Mouse (Mus musculus) C2C12 (cell line): ENCODE data around the gene Os9. TPM values are rescaled to one million over a fixed set of nuclear protein-coding genes. Genes with fewer than 3 reads are reported as not detected.
"Not testable (repeated sequence)": the region's sequence is repeated elsewhere in the genome, so short reads cannot be mapped to it uniquely, and the experiment has no call there.

Experiments
- H3K27me3 ChIP-seq: one replicate; pipeline ENCODE4 v1.6.1; 2011; ENCODE audit not compliant: control insufficient read depth, insufficient read depth, insufficient read length
- H3K36me3 ChIP-seq: one replicate; pipeline ENCODE4 v1.6.1; 2011; ENCODE audit not compliant: control insufficient read depth, insufficient read depth
- H3K4me3 ChIP-seq: one replicate; pipeline ENCODE4 v1.5.1; 2011; ENCODE audit warnings: mild to moderate bottlenecking, control low read depth; ENCODE audit not compliant: poor library complexity, insufficient read depth, severe bottlenecking
- H3K79me2 ChIP-seq: one replicate; pipeline ENCODE4 v1.6.1; 2011; ENCODE audit not compliant: control insufficient read depth, insufficient read depth
- H3K79me3 ChIP-seq: one replicate; pipeline ENCODE4 v1.6.1; 2011; ENCODE audit warnings: low read depth, control low read depth
- H3ac ChIP-seq: one replicate; pipeline ENCODE3; 2011; ENCODE audit warnings: low read depth; ENCODE audit not compliant: control insufficient read depth, insufficient read length
- CEBPB ChIP-seq: IDR thresholded peaks from one replicate; pipeline ENCODE4 v1.6.1; 2011; ENCODE audit warnings: low read depth, mild to moderate bottlenecking, control low read depth, moderate library complexity
- CTCF ChIP-seq: IDR thresholded peaks from one replicate; pipeline ENCODE4 v1.5.1; 2011; ENCODE audit not compliant: control insufficient read depth, insufficient read depth, insufficient read length
- FOSL1 ChIP-seq: IDR thresholded peaks from one replicate; pipeline ENCODE4 v1.8.0; 2011; ENCODE audit warnings: mild to moderate bottlenecking, low read length; ENCODE audit not compliant: poor library complexity, insufficient read depth, severe bottlenecking
- MAX ChIP-seq: IDR thresholded peaks from one replicate; pipeline ENCODE4 v1.6.1; 2011; ENCODE audit warnings: mild to moderate bottlenecking, control low read depth
- MYOD1 ChIP-seq: IDR thresholded peaks from one replicate; pipeline ENCODE4 v1.6.1; 2011; ENCODE audit warnings: low read depth; ENCODE audit not compliant: control insufficient read depth, insufficient read length
- MYOG ChIP-seq: IDR thresholded peaks from one replicate; pipeline ENCODE4 v1.6.1; 2011; ENCODE audit not compliant: control insufficient read depth, insufficient read length; ENCODE audit errors: extremely low read depth
- USF1 ChIP-seq: IDR thresholded peaks from one replicate; pipeline ENCODE4 v1.6.1; 2011; ENCODE audit warnings: low read depth, mild to moderate bottlenecking, control low read depth, moderate library complexity
- polyA plus RNA-seq: library from polyadenylated mRNA; unstranded; fragments of >200 nt; fragmentation: generic; extraction: Trizol; gene quantifications from one replicate; pipeline ENCODE4 v1.2.1, GENCODE M21; 2012; ENCODE audit warnings: missing spikeins

The Os9 gene
- polyA plus RNA-seq, 1 experiment: 35.6 TPM

GRCm38 (mm10) chr10:127165654-127166403 is 44.9 kb upstream of the Os9 start:
- Histone ChIP-seq H3K79me3 (no peaks in the 10 kb centered on the region), H3ac (peak overlapping the region; percentile 57), H3K27me3 (no peaks in the 10 kb centered on the region), H3K36me3 (no peaks in the 10 kb centered on the region), H3K4me3 (peak overlapping the region; percentile 29), H3K79me2 (no peaks in the 10 kb centered on the region)
- TF ChIP-seq CEBPB (no peak), MAX (no peak), CTCF (no peak), USF1 (no peak), FOSL1 (no peak), MYOG (no peak)

- no peaks in the 10 kb centered on the region for H3K36me3 ChIP-seq
- no peak for TF ChIP-seq FOSL1
- no peak for TF ChIP-seq MAX
- TF ChIP-seq MYOG: no peak
- TF ChIP-seq CEBPB: no peak
- TF ChIP-seq MYOD1: no peak
- no peak for TF ChIP-seq USF1
- TF ChIP-seq CTCF: no peak
- H3K4me3 ChIP-seq: peak overlapping the region; percentile 29
- no peaks in the 10 kb centered on the region for H3K79me3 ChIP-seq
- H3K79me2 ChIP-seq: no peaks in the 10 kb centered on the region
- peak overlapping the region; percentile 57 for H3ac ChIP-seq
- H3K27me3 ChIP-seq: no peaks in the 10 kb centered on the region
Observed at GRCm38 (mm10) chr10:127165354-127165653, 44.4 kb upstream of the Os9 start.

GRCm38 (mm10) chr10:127164631-127165353 is 43.9 kb upstream of the Os9 start, which contains the start of gene B4galnt1:
B4galnt1 (plus strand) TSS chr10:127165225.
- no peaks in the 10 kb centered on the region for H3K27me3 ChIP-seq
- TF ChIP-seq MYOD1 (no peak), CTCF (peak; percentile 98)

GRCm38 (mm10) chr10:127164190-127164589 is 43.3 kb upstream of the Os9 start:
- Histone ChIP-seq H3K79me2 (no peaks in the 10 kb centered on the region), H3K27me3 (no peaks in the 10 kb centered on the region), H3K4me3 (no peak overlapping the region), H3K79me3 (no peaks in the 10 kb centered on the region), H3ac (no peak overlapping the region), H3K36me3 (no peaks in the 10 kb centered on the region)
- TF ChIP-seq CEBPB (no peak), MYOD1 (no peak), MAX (no peak), USF1 (no peak)

More at GRCm38 (mm10) chr10:127164631-127165353, 43.9 kb upstream of the Os9 start, which contains the start of gene B4galnt1:
- Histone ChIP-seq H3K36me3 (no peaks in the 10 kb centered on the region), H3K79me2 (no peaks in the 10 kb centered on the region), H3K79me3 (no peaks in the 10 kb centered on the region), H3K4me3 (peak within 1 kb of the TSS; percentile 29), H3ac (peak within 1 kb of the TSS; percentile 57)

- H3K79me2 ChIP-seq, H3K27me3 ChIP-seq, H3K4me3 ChIP-seq, H3K79me3 ChIP-seq, H3ac ChIP-seq, H3K36me3 ChIP-seq: not testable (repeated sequence)
Observed at GRCm38 (mm10) chr10:127162771-127163261, 41.9 kb upstream of the Os9 start.

GRCm38 (mm10) chr10:127160728-127161127 is 39.8 kb upstream of the Os9 start:
- H3K79me3 ChIP-seq: no peaks in the 10 kb centered on the region
- no peak overlapping the region for H3K4me3 ChIP-seq
- no peak overlapping the region for H3ac ChIP-seq
- H3K27me3 ChIP-seq: no peaks in the 10 kb centered on the region
- no peaks in the 10 kb centered on the region for H3K79me2 ChIP-seq
- no peak for TF ChIP-seq MYOD1
- no peak for TF ChIP-seq USF1
- TF ChIP-seq CTCF: no peak
- no peak for TF ChIP-seq MAX
- TF ChIP-seq CEBPB: no peak
- no peak for TF ChIP-seq FOSL1
- TF ChIP-seq MYOG: no peak
- no peaks in the 10 kb centered on the region for H3K36me3 ChIP-seq
